Mouse (Mus musculus) layer of hippocampus, adult 8-10 months (tissue): Measurements from ENCODE around the gene Cyp4f17. TPM values are rescaled to one million over a fixed set of nuclear protein-coding genes. Genes with fewer than 3 reads are reported as not detected.
A peak's percentile ranks its signal among the peaks of the same experiment; 100 is the strongest.
"Not testable (repeated sequence)": the region's sequence is repeated elsewhere in the genome, so short reads cannot be mapped to it uniquely, and the experiment has no call there.

Source experiments
- DNase-seq, 2 experiments: peaks; one replicate each; pipeline ENCODE4 v3.0.0; 2022; ENCODE audit warnings: low spot score in 2 of 2
- total RNA-seq, 4 experiments: library from RNA; stranded (reverse); gene quantifications; 2 replicates each; pipeline ENCODE4 v1.2.4; 2022

The Cyp4f17 gene
- total RNA-seq, result 1 to 10 TPM; 3.6 to 8.1 (median 5.2) TPM

DNA sequence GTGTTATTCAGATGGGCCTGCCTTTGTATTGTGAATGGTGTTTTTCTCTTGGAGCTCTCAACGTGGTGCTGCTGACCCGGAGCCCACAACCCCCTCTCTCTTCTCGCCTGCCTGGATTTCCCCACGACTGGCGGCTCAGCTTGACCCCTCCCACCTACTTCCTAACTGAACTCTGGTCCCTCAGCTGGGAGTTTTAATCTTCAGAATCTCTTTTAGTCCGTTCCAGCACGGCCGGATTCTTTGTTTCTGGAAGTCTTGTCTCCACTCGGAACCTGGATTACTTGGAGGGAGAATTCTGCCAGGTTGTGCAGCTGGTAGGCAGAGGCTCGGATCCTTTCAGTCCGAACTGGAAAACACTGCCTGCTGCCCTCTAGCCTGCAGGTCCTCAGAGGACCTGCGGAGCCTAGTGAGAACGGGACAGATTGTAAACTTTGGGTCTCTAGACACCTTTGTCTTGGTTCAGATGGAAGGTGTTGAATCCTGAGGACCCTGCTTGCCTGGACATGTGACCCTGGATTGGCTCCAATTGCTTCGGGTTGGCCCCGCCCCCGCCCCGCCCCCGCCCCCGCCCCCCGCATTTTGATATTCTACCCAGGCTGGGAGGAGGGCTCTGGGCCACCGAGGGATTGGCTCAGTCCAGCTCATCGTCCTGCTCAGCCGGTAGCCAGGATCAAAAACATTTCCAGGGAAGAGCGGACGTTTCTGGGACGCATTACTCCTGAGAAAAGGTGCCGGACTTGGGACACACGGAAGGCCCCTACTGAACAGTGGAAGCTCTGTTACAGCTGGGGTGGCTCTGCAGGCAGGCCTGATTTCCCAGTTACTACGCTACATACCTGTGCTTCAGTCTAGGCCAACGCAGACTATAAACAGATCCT is at the start of gene Cyp4f17:
TSS of gene Cyp4f17 (plus strand) at position 200 of the 878 bp plus-strand sequence.
- no peak for DNase-seq

DNA sequence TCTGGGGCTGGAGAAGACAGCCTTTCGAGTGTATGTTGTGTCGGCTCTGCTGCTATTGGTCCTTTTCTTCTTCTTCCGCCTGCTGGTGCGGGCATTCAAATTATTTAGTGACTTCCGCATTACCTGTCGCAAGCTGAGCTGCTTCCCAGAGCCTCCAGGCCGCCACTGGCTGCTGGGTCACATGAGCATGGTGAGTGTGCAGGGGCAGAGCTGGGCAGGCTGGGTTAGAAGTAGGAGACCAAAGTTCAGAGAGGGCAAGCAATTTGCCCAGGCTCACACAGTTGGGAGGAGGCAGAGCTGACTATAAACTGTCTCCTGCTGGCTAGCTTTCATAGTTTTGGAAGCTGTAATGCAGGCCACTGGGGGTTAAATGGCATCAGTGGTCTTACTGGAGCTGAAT is 37.4 kb upstream of the Cyp4f17 start:
- DNase-seq, result no peak

DNA sequence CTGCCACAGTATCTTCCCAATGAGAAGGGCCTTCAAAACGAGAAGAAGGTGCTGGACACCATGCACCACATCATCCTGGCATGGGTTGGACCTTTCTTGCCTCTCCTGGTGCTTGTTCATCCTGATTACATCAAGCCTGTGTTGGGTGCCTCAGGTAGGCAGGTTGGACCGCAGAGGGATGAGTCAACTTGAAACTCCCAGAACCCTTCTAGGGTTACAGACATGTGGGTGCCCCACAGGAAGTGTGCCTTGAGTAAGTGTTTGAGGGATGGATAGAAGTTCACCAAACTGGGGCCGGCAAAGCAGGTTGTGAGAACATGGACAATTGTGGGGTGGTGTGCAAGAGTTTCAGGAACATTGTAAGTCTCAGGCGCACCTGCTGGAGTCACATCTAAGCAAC is 35.1 kb upstream of the Cyp4f17 start:
- DNase-seq, result no peak

DNA sequence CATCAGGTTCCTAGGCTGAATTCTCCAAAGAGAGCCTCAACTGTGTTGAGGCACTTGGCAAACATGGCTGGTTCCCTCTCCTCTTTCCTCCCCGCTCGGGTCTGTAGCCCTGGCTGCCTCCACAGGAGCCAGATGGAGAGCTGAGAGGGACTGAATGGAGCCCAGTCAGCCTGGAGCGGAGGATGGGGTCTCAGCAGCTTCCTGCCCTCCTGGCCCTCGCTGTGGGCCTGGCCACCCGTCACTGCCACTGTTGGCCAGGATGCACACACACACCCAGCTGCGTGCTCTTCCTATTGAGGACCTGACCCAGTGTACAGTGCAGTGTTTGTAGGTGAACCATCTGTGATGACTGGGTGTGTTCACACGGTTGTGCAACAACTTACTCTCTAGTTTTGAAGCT is 33.7 kb upstream of the Cyp4f17 start:
- peak; percentile 20 to 30 for DNase-seq

DNA sequence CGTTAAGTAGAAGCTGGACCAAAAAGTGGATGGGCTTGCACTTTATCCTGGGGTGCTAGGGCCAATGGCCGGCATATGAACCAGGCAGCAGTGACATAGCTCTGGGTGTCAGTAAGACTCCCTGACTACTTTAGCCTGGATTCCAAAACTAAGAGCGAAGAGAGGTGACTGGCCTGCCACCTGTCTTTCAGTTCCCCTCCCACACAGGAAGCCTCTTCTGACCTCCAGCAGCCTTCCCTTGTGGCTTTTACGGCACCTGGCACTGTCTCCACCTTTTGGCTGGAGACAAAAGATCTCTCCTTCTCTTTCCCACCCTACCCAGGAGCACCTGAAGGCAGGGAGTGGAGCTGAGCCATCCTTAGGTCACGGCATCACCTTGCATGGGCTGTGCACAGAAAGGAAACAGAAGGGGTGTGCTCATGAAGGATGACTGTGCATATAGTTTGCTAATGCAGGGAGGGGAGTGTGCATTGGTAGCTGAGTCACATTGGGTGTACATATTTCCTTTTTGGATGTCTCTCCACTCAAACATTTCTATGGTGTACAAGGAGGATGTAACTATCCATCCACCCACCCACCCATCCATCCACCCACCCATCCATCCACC is 30.8 kb upstream of the Cyp4f17 start:
- no peak for DNase-seq

DNA sequence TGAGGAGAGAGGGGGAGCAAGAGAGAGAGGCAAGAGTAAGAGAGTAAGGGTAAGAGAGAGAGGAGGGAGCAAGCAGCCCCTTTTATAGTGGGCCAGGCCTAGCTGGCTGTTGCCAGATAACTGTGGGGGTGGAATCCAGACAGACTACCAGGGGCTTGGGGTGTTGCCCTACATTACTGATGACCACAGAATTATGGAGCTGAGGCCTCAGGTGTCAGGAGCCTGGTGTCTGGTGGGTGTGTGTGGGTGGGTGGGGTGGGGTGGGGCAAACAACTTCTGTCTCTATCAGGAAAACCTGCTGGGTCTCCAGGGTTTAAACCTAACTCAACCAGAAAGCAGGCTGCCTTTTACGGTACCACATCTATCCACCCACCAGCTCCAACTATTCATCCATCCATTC is 28.6 kb upstream of the Cyp4f17 start:
- DNase-seq, result no peak

DNA sequence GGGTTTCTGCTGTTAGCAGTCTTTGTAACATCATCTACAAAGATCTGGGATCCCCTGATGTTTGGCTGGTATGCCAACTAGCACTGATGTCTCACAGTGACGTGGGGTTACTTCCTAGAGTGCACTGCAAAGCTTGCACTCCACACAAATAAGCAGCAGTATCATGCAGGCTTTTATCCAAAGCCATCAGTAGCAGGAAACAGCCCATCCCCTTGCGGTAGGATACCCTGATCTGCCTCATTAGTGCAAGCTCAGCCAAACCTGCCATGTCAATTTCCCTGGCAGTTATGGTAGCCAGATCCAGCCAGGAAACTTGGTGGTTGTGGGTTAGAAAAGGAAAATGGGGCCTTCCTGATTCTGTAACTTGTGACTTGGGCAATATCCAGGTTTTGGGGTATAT is 27.1 kb upstream of the Cyp4f17 start:
- no peak for DNase-seq

DNA sequence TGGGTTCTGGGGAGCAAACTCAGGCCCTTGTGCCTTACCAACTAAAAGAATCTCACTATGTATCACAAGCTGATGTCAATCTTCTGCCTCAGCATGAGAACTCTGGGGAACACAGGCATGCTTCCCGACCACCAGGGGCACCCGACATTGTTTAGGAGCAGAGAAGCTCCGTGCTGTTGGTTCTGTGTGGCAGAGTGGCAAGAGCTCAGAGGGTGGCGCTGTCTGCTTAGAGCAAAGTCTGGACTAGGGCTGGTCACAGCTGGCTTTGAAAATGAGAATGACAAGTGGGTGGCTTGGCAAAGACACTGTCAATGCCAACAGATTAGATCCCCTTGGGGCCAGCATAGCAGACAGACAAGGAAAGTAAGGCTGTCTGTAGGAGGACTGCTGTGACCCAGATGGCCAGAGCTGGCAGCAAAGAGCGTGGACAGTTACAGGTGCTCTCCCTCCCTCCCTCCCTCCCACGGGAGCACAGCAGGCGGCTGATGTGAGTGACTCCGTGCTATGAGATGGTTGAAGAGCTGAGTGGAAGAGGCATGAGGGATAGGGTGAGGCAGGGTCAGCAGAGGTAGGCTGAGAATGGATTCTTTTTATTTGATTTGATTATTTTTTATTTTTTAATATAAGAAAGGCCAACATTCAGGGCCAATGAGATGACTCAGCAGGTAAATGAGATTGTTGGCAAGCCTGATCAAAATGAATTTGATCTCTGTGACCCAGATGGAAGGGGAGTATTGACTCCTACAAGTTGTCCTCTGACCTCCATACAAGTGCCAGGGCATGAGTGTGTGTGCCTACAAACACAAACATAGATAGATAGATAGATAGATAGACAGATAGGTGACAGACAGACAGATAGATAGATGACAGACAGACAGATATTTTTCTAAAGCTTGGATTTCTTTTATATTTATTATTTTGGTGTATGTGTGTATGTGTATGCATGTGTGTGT is 26.0 kb upstream of the Cyp4f17 start:
- no peak for DNase-seq

DNA sequence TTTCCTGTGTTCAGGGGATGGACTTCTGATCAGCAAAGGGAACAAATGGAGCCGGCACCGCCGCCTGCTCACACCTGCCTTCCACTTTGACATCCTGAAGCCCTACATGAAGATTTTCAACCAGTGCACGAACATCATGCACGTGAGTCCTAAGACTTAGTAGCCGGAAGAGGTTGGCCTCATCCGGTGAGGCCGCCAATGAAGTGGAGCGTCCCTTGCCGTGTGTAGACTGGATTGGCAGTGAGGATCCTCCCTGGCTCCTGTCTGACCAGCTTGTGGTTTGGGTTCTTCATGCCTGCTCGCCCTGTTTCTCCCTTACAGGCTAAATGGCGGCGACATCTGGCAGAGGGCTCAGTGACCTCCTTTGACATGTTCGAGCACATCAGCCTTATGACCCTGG is 24.1 kb upstream of the Cyp4f17 start:
- no peak for DNase-seq

DNA sequence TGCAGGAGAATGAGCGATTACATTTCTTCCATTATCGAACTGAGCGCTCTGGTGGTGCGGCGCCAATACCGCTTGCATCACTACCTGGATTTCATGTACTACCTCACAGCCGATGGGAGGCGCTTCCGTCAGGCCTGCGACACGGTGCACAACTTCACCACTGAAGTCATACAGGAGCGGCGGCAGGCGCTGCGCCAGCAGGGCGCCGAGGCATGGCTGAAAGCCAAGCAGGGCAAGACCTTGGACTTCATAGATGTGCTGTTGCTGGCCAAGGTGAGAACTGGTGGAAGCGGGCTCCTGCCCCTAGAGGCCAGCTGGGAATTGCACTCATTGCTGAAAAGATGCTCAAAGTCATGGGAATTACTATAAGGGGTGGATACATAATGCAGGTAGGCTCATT is 22.6 kb upstream of the Cyp4f17 start:
- DNase-seq, result peak; percentile 32 to 39

DNA sequence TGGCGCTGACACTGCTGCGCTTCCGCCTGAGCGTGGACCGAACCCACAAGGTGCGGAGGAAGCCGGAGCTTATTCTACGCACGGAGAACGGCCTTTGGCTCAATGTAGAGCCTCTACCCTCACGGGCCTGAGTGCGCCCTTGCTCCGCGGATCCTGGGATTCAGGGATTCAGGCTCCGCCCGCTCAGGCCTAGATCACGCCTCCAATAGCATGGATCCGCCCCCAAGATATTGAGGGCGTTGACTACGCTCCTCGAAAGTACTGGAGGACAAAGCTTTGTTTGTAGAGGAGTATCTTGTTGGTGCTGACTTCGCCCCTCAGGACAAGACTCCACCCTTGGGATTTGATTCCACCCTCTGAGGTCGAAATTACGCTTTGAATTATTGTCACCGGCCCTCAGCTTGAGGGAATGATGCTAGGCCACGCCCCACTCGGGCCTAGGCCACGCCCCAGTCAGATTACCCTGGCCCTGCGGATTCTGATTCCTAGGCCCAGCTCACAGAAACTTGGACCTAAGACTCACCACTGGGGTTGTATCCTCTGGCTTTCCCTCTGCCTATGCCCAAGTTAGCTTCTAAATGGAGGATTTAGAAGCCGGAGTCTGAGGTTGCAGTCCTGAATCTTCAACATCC is 13.4 kb upstream of the Cyp4f17 start:
- peak in 1 of 2 experiments; percentile 5 for DNase-seq

DNA sequence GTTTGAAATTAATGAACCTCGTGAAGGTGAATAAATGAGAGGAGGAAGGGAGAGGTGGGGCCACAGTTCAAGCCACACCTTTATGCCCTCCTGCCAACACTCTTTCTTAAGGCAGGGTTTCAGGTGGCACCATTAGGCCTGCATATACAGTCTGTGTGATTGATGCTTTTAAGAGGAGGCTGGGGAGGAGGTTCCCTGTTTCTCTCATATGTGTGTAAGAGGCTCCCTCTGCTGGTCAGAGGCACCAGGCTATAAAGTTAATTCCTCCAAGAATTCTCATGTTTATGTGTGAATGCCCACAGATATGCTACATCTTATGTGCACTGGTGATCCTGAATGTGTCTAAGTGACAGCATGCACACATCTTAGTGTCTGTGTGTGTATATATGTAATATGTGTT is 11.2 kb upstream of the Cyp4f17 start:
- DNase-seq, result peak; percentile 47 to 80

DNA sequence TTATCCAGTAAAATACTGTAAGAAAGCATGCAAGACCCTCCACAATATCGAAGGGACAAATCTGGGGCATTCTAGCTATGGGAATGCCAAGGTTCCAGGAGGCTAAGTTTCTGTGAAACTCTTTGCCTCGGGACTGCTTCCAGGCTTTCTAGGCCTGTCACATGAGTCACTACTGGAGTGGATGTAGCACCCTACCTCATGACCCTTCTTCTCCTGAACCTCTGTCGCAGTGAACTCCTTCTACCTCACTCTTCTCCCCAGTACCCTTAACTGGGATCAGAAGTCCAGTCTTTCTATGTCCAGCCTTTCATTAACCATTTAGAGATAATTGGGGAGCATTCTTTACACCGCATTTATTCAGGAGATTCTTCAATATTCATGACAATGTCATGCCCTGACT is 5.3 kb upstream of the Cyp4f17 start:
- DNase-seq, result not testable (repeated sequence)

DNA sequence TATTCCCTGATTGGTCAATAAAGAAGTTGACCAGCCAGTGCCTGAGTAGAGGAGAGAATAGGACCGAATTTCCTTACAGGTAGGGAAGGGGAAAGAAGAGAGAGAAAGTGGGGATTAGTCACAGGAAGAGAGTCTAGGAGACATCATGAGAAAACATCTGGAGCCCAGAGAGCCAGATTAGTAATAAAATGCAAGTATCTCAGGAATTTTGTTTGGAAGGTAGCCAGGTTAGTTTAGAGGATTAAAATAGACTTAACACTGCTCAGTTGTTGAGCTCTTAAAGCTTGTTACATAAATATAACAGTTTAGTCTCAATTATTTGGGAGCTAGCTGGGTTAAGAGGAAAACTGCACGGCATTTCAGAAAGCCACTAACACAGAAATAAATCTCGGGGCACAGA is 4.8 kb upstream of the Cyp4f17 start:
- DNase-seq, result no peak

DNA sequence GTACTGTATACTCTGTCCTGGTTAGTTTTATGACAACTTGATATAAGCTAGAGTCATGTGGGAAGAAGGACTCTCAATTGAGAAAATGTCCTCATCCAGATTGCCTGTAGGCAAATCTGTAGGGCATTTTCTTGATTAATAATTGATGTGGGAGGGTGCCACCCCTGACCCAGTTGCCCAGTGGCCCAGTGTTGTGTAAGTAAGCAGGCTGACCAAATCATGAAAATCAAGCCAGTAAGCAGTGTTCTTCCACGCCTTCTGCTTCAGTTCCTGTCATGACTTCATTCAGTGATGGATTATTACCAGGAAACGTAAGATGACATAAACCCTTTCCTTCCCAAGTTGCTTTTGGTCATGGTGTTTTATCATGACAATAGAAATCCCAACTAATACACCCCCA is 2.7 kb upstream of the Cyp4f17 start:
- DNase-seq, result no peak

DNA sequence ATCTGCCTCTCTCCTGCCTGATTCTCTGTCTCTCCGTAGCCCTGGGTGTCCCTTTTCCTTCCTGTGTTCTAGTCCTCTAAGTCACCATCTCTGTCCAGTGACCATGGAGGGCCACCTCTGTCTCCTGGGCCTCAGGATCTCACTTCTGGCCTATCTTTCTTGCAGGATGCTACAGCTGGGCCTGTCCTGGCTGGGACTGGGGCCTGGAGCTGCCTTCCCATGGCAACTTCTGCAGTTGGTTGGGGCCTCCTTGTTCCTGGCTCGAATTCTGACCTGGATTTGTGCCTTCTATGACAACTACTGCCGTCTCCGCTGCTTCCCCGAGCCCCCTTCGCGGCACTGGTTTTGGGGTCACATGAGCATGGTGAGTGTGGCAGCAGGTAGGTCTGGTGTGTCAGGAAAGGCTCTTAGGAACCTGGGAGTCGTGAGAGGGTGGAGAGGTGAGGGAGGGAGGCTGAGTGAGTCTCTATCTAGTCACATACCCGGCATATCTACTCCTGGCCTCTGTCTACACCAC is 937 bp downstream of the Cyp4f17 start:
- no peak for DNase-seq

DNA sequence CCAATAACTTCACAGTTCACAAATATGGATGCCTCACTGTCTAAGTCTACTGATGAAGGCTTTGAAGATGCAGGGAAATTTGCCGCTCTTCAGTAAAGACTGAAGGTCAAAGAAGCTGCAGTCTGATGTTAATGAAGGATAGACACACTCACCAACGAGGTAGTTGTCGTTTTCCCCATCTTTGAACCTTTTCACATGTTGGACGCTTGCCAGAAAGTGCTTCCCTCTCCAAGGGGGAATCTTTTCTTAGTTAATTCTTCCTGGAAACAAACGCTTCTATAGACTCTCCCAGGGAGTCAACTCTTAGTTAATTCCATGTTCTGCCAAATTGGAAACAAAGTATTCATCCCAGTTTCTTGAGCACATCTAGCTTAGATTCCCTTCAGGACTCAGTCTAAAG is 10.3 kb downstream of the Cyp4f17 start:
- no peak for DNase-seq

DNA sequence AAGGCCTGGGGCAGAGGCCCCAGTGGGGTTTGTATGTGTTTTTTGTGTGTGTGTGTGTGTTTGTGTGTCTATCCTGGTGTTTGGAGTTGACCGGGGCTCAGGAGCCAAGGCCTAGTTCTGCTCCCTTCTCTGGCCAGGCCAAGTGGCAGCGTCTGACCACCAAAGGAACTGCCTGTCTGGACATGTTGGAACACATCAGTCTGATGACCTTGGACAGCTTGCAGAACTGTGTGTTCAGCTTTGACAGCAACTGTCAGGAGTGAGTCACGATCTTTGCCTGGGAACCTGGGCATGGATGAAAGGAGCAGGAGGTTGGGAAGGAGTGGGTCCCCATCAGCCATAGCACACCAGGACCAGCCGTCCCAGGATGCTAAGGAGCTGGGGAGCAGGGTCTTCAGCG is 16.1 kb downstream of the Cyp4f17 start:
- DNase-seq, result no peak

DNA sequence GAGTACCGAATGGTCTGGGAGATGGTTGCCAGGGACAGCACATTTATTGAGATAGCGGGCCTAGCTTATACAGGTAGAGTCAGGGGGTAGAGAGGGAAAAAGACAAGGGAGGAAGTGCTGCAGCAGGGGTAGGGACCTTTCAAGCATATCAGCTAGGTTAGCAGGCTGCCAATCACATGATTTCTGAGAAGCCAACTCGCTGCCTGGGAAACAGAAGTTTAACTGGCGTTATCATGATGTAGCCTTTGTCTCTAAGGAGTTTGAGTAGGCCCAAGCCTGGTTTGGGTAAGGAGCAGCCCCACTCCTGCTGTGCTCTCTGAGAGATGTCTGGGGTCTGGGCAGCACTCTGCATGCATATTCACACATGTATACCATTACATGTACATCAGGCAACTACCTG is 16.5 kb downstream of the Cyp4f17 start:
- no peak for DNase-seq

DNA sequence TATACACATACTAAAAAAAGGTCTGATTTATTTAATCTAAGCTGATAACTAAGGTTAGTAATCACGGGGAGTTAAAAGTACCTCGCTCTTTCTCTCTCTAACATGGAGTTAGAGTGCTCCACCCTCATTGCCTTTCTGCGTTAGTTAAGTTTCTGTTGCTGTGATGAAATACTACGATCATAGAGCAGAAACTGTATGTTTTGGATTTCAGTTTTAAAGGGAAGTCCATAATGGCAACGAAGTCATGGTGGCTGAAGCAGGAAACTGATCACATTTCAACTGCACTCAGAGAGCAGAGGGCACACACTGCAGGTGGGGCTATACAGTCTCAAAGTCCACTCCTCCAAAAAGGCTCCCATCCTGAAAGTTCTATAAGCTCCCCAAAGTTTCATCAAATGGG is 17.0 kb downstream of the Cyp4f17 start:
- DNase-seq, result no peak

DNA sequence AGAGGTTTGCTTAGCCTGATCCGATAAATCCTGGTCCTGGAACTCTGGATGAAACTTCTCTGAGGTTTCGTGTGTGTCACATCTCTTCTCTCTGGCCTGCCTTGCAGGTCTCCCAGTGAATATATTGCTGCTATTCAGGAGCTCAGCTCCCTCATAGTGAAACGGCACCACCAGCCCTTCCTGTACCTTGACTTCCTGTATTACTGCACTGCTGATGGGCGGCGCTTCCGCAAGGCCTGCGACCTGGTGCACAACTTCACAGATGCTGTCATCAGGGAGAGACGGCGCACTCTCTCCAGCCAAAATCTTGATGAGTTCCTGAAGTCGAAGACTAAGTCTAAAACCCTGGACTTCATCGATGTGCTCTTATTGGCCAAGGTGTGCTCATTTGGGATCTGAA is 18.0 kb downstream of the Cyp4f17 start:
- DNase-seq, result no peak
